In genomic region chr16:6986494-6986893, GRCm38 (mm10) we compare ENCODE assay signal across 16 mouse cellular contexts.
"Had no signal": no experiment of that assay in that cellular context is flagged by ENCODE, and none has a peak within 500 bp of the region (broad histone marks: within the 10 kb centered on the region; RNA-seq: fewer than 3 reads in every experiment).

No protein-coding gene starts in this region.

- H3K9ac ChIP-seq: liver, embryonic 12.5 days; liver, embryonic 14.5 days; midbrain, embryonic 12.5 days; neural tube, embryonic 13.5 days; neural tube, embryonic 15.5 days had no signal

- ATAC-seq: liver, embryonic 12.5 days; midbrain, embryonic 16.5 days had no signal

- H3K4me3 ChIP-seq: liver, embryonic 12.5 days; midbrain, embryonic 10.5 days; midbrain, embryonic 12.5 days; myocyte; neural tube, embryonic 13.5 days; neural tube, embryonic 15.5 days had no signal

- H3K27me3 ChIP-seq: liver, embryonic 12.5 days; midbrain, embryonic 12.5 days; neural tube, embryonic 13.5 days; neural tube, embryonic 15.5 days had no signal

- H3K36me3 ChIP-seq: liver, embryonic 12.5 days; midbrain, embryonic 10.5 days; midbrain, embryonic 12.5 days; neural tube, embryonic 13.5 days; neural tube, embryonic 15.5 days had no signal

- DNase-seq: lung, adult 2 months; retina, postnatal 1 day; right cerebral cortex, adult 18-20 months; right cerebral cortex, postnatal 25 days; spleen, adult 18-20 months; thymus, adult 18-20 months; thymus, postnatal 14 days; thymus, postnatal 36 days had no signal

- H3K27ac ChIP-seq: liver, embryonic 12.5 days; liver, embryonic 14.5 days; midbrain, embryonic 10.5 days; midbrain, embryonic 12.5 days; neural tube, embryonic 13.5 days; neural tube, embryonic 15.5 days had no signal

- H3K9me3 ChIP-seq: liver, embryonic 12.5 days; midbrain, embryonic 12.5 days; neural tube, embryonic 13.5 days; neural tube, embryonic 15.5 days had no signal

- H3K4me2 ChIP-seq: liver, embryonic 12.5 days; midbrain, embryonic 12.5 days; neural tube, embryonic 13.5 days; neural tube, embryonic 15.5 days had no signal

- H3K4me1 ChIP-seq: liver, embryonic 12.5 days; midbrain, embryonic 10.5 days; midbrain, embryonic 12.5 days; neural tube, embryonic 13.5 days; neural tube, embryonic 15.5 days had no signal
